Mouse (Mus musculus) testis, postnatal 10 days (tissue): ENCODE measurements around the gene Dclk1.

Experiments used
- DNase-seq: peaks from one replicate; pipeline ENCODE4 v3.0.0; 2021; ENCODE audit warnings: low spot score

The Dclk1 gene

GRCm38 (mm10) chr3:55539811-55540293, 297.7 kb downstream of the Dclk1 start:
- DNase-seq, result peak; percentile 35

- no peak for DNase-seq
These were observed 298.4 kb downstream of the Dclk1 start for GRCm38 (mm10) chr3:55540406-55541140.

GRCm38 (mm10) chr3:55541799-55542198, 299.6 kb downstream of the Dclk1 start:
- peak; percentile 28 for DNase-seq

- DNase-seq, result peak; percentile 63
These were observed 300.1 kb downstream of the Dclk1 start for GRCm38 (mm10) chr3:55542310-55542709.

GRCm38 (mm10) chr3:55542947-55543346, 300.8 kb downstream of the Dclk1 start:
- DNase-seq, result no peak

- no peak for DNase-seq
These were observed 301.9 kb downstream of the Dclk1 start for GRCm38 (mm10) chr3:55543929-55544684.

- DNase-seq, result no peak
These were observed 303.1 kb downstream of the Dclk1 start for GRCm38 (mm10) chr3:55545296-55545695.

- no peak for DNase-seq
These were observed 303.8 kb downstream of the Dclk1 start for GRCm38 (mm10) chr3:55545916-55546315.

- no peak for DNase-seq
These were observed 304.9 kb downstream of the Dclk1 start for GRCm38 (mm10) chr3:55547106-55547505.

GRCm38 (mm10) chr3:55549376-55549775, 307.2 kb downstream of the Dclk1 start:
- no peak for DNase-seq

- no peak for DNase-seq
These were observed 308.8 kb downstream of the Dclk1 start for GRCm38 (mm10) chr3:55550962-55551361.

GRCm38 (mm10) chr3:55551912-55552311, 309.7 kb downstream of the Dclk1 start:
- no peak for DNase-seq

GRCm38 (mm10) chr3:55553031-55553430, 310.9 kb downstream of the Dclk1 start:
- DNase-seq, result no peak

- DNase-seq, result no peak
These were observed 313.7 kb downstream of the Dclk1 start for GRCm38 (mm10) chr3:55555848-55556247.

GRCm38 (mm10) chr3:55558570-55558969, 316.4 kb downstream of the Dclk1 start:
- DNase-seq, result no peak

GRCm38 (mm10) chr3:55567476-55567875, 325.3 kb downstream of the Dclk1 start:
- DNase-seq, result no peak

GRCm38 (mm10) chr3:55569539-55569938, 327.4 kb downstream of the Dclk1 start:
- no peak for DNase-seq

GRCm38 (mm10) chr3:55571034-55571433, 328.9 kb downstream of the Dclk1 start:
- DNase-seq, result no peak

- DNase-seq, result no peak
These were observed 329.6 kb downstream of the Dclk1 start for GRCm38 (mm10) chr3:55571552-55572296.

- no peak for DNase-seq
These were observed 330.1 kb downstream of the Dclk1 start for GRCm38 (mm10) chr3:55572297-55572681.

GRCm38 (mm10) chr3:55574003-55574402, 331.8 kb downstream of the Dclk1 start:
- DNase-seq, result peak; percentile 70

GRCm38 (mm10) chr3:55587434-55587971, 345.3 kb downstream of the Dclk1 start:
- no peak for DNase-seq
